Mouse (Mus musculus) forebrain, embryonic 16.5 days (tissue): ENCODE data around the gene Iars2. TPM values are rescaled to one million over a fixed set of nuclear protein-coding genes. Genes with fewer than 3 reads are reported as not detected.

Experiments used
- ATAC-seq: fragments of 200-750 bp; cut with Nextera tagmentation; 2 replicates; pipeline ENCODE4 v1.8.0; 2017; ENCODE audit warnings: mild to moderate bottlenecking, moderate library complexity
- H3K27ac ChIP-seq: fragments of 300-500 bp; sonication (generic); 2 replicates; pipeline ENCODE4 v1.5.1; 2014; ENCODE audit warnings: low read length, control low read depth
- H3K27me3 ChIP-seq: fragments of 300-500 bp; sonication (generic); replicated peaks from 2 replicates; pipeline ENCODE4 v1.6.1; 2014; ENCODE audit warnings: low read length; ENCODE audit not compliant: control insufficient read depth, insufficient read depth
- H3K36me3 ChIP-seq: fragments of 300-500 bp; sonication (generic); 2 replicates; pipeline ENCODE4 v1.6.1; 2014; ENCODE audit not compliant: control insufficient read depth, insufficient read depth
- H3K4me1 ChIP-seq: fragments of 300-500 bp; sonication (generic); replicated peaks from 2 replicates; pipeline ENCODE4 v1.6.1; 2014; ENCODE audit warnings: low read length; ENCODE audit not compliant: control insufficient read depth, insufficient read depth
- H3K4me2 ChIP-seq: fragments of 300-500 bp; sonication (generic); 2 replicates; pipeline ENCODE4 v1.6.1; 2014; ENCODE audit warnings: mild to moderate bottlenecking, low read length, control low read depth
- H3K4me3 ChIP-seq: fragments of 300-500 bp; sonication (generic); replicated peaks from 2 replicates; pipeline ENCODE4 v1.5.1; 2014; ENCODE audit warnings: mild to moderate bottlenecking, low read length, control low read depth
- H3K9ac ChIP-seq: fragments of 300-500 bp; sonication (generic); replicated peaks from 2 replicates; pipeline ENCODE4 v1.6.1; 2014; ENCODE audit warnings: low read depth, low read length, control low read depth
- H3K9me3 ChIP-seq: fragments of 300-500 bp; sonication (generic); 2 replicates; pipeline ENCODE4 v1.6.1; 2016; ENCODE audit warnings: low read length; ENCODE audit not compliant: control insufficient read depth
- WGBS: fragments of 180-500 bp; shearing (Covaris S2); extraction: QIAGEN DNeasy Blood & Tissue Kit; methylation state at CpG from one replicate; pipeline ENCODE4 v1.1.7; 2014; 5-methylcytosine and 5-hydroxymethylcytosine counted together
- polyA plus RNA-seq: library from polyadenylated mRNA; unstranded; fragments of >200 nt; fragmentation: Nextera tagmentation; extraction: Ambion mirVana; gene quantifications from 2 replicates; pipeline ENCODE4 v1.2.1, GENCODE M21; 2015

The Iars2 gene
- polyA plus RNA-seq, 1 experiment from 2014 or later = 18.2 TPM

GRCm38 (mm10) chr1:185274819-185275545, 54.2 kb downstream of the Iars2 start:
- Histone ChIP-seq H3K4me3 (no peak overlapping the region), H3K4me1 (no peaks in the 10 kb centered on the region), H3K36me3 (peaks cover 38% of the 10 kb centered on the region), H3K4me2 (no peak overlapping the region), H3K9me3 (no peaks in the 10 kb centered on the region), H3K27ac (no peak overlapping the region), H3K27me3 (no peaks in the 10 kb centered on the region), H3K9ac (no peak overlapping the region)
- WGBS = 90% methylated on average over 5 of the region's 5 CpGs
- no peak for ATAC-seq

- H3K27me3 ChIP-seq = no peaks in the 10 kb centered on the region
- no peaks in the 10 kb centered on the region for H3K9me3 ChIP-seq
- no peaks in the 10 kb centered on the region for H3K4me1 ChIP-seq
- no peak overlapping the region for H3K4me2 ChIP-seq
- no peak overlapping the region for H3K9ac ChIP-seq
- WGBS = 92% methylated on average over 9 of the region's 9 CpGs
- H3K4me3 ChIP-seq = no peak overlapping the region
- no peak for ATAC-seq
- no peak overlapping the region for H3K27ac ChIP-seq
- peaks cover 40% of the 10 kb centered on the region for H3K36me3 ChIP-seq
These were observed 57.8 kb downstream of the Iars2 start for GRCm38 (mm10) chr1:185271373-185271772.

- no peaks in the 10 kb centered on the region for H3K9me3 ChIP-seq
- no peak overlapping the region for H3K9ac ChIP-seq
- no peak overlapping the region for H3K4me2 ChIP-seq
- H3K4me1 ChIP-seq = no peaks in the 10 kb centered on the region
- peaks cover 34% of the 10 kb centered on the region for H3K36me3 ChIP-seq
- no peak for ATAC-seq
- WGBS = 94% methylated on average over 8 of the region's 8 CpGs
- no peak overlapping the region for H3K4me3 ChIP-seq
- H3K27me3 ChIP-seq = no peaks in the 10 kb centered on the region
- no peak overlapping the region for H3K27ac ChIP-seq
These were observed 58.6 kb downstream of the Iars2 start for GRCm38 (mm10) chr1:185270403-185271097.

- Histone ChIP-seq H3K27ac (no peak overlapping the region), H3K9ac (no peak overlapping the region), H3K9me3 (no peaks in the 10 kb centered on the region), H3K4me1 (no peaks in the 10 kb centered on the region), H3K27me3 (no peaks in the 10 kb centered on the region), H3K36me3 (peaks cover 37% of the 10 kb centered on the region), H3K4me2 (no peak overlapping the region), H3K4me3 (no peak overlapping the region)
- no peak for ATAC-seq
- WGBS = 86% methylated on average over 4 of the region's 4 CpGs
These were observed 60.5 kb downstream of the Iars2 start for GRCm38 (mm10) chr1:185268675-185269074.

- Histone ChIP-seq H3K4me1 (no peaks in the 10 kb centered on the region), H3K27ac (no peak overlapping the region), H3K9ac (no peak overlapping the region), H3K27me3 (no peaks in the 10 kb centered on the region), H3K36me3 (peaks cover 21% of the 10 kb centered on the region), H3K9me3 (no peaks in the 10 kb centered on the region), H3K4me3 (no peak overlapping the region), H3K4me2 (no peak overlapping the region)
- 62% methylated on average over 14 of the region's 14 CpGs for WGBS
- ATAC-seq = no peak
These were observed 66.6 kb downstream of the Iars2 start for GRCm38 (mm10) chr1:185262565-185262964.

- Histone ChIP-seq H3K9ac (no peak overlapping the region), H3K4me2 (no peak overlapping the region), H3K27ac (no peak overlapping the region), H3K4me3 (no peak overlapping the region), H3K36me3 (peaks cover 18% of the 10 kb centered on the region), H3K27me3 (no peaks in the 10 kb centered on the region), H3K4me1 (peaks cover 9% of the 10 kb centered on the region), H3K9me3 (no peaks in the 10 kb centered on the region)
- no peak for ATAC-seq
- WGBS = 36% methylated on average over 3 of the region's 3 CpGs
These were observed 72.4 kb downstream of the Iars2 start for GRCm38 (mm10) chr1:185256753-185257152.

- H3K4me2 ChIP-seq = no peak overlapping the region
- ATAC-seq = no peak
- H3K27me3 ChIP-seq = no peaks in the 10 kb centered on the region
- 94% methylated on average over 12 of the region's 12 CpGs for WGBS
- peaks cover 15% of the 10 kb centered on the region for H3K36me3 ChIP-seq
- no peak overlapping the region for H3K4me3 ChIP-seq
- no peak overlapping the region for H3K27ac ChIP-seq
- H3K9ac ChIP-seq = no peak overlapping the region
- H3K9me3 ChIP-seq = no peaks in the 10 kb centered on the region
- peaks cover 9% of the 10 kb centered on the region for H3K4me1 ChIP-seq
These were observed 73.9 kb downstream of the Iars2 start for GRCm38 (mm10) chr1:185255336-185255735.

GRCm38 (mm10) chr1:185253140-185253892, 75.9 kb downstream of the Iars2 start:
- H3K27ac ChIP-seq = peak overlapping the region; percentile 39
- no peak overlapping the region for H3K4me2 ChIP-seq
- H3K9me3 ChIP-seq = no peaks in the 10 kb centered on the region
- H3K27me3 ChIP-seq = no peaks in the 10 kb centered on the region
- peaks cover 13% of the 10 kb centered on the region for H3K36me3 ChIP-seq
- no peak overlapping the region for H3K9ac ChIP-seq
- no peak overlapping the region for H3K4me3 ChIP-seq
- peak; percentile 66; the same call in 1 of the 2 replicates for ATAC-seq
- peaks cover 9% of the 10 kb centered on the region for H3K4me1 ChIP-seq
- 32% methylated on average over 12 of the region's 12 CpGs for WGBS

GRCm38 (mm10) chr1:185252351-185252750, 76.8 kb downstream of the Iars2 start:
- no peaks in the 10 kb centered on the region for H3K9me3 ChIP-seq
- H3K27me3 ChIP-seq = no peaks in the 10 kb centered on the region
- peaks cover 13% of the 10 kb centered on the region for H3K36me3 ChIP-seq

More at GRCm38 (mm10) chr1:185252351-185252750, 76.8 kb downstream of the Iars2 start:
- Histone ChIP-seq H3K4me1 (peaks cover 9% of the 10 kb centered on the region), H3K4me2 (no peak overlapping the region), H3K9ac (no peak overlapping the region), H3K4me3 (no peak overlapping the region), H3K27ac (no peak overlapping the region)
- no peak for ATAC-seq
- 85% methylated on average over 3 of the region's 3 CpGs for WGBS
